Mouse (Mus musculus) ES-Bruce4 (cell line): ENCODE results near the gene Tcn2.

ENCODE experiments used
- CTCF ChIP-seq: IDR thresholded peaks from one replicate; pipeline ENCODE4 v1.8.1; 2011; ENCODE audit warnings: low read depth, low read length
- EP300 ChIP-seq: IDR thresholded peaks from 2 replicates; pipeline ENCODE4 v1.6.1; 2011; ENCODE audit warnings: low read depth, low read length; ENCODE audit not compliant: insufficient read depth
- POLR2A ChIP-seq: IDR thresholded peaks from one replicate; pipeline ENCODE4 v1.8.1; 2011; ENCODE audit warnings: low read length; ENCODE audit not compliant: insufficient read depth

- no peak for TF ChIP-seq CTCF
- no peak for TF ChIP-seq POLR2A
- TF ChIP-seq EP300 = no peak
These were observed 5.4 kb upstream of the Tcn2 start for GRCm38 (mm10) chr11:3937321-3937874.
